Mouse (Mus musculus) naive thymus-derived CD4-positive, alpha-beta T cell, adult 2 months (primary cell): ENCODE measurements around the gene St6galnac1.
"Not testable (repeated sequence)": the region's sequence is repeated elsewhere in the genome, so short reads cannot be mapped to it uniquely, and the experiment has no call there.

ENCODE experiments used
- DNase-seq: peaks from one replicate; pipeline ENCODE4 v3.0.0-alpha.2; 2011; ENCODE audit warnings: low read depth

Gene St6galnac1

DNA sequence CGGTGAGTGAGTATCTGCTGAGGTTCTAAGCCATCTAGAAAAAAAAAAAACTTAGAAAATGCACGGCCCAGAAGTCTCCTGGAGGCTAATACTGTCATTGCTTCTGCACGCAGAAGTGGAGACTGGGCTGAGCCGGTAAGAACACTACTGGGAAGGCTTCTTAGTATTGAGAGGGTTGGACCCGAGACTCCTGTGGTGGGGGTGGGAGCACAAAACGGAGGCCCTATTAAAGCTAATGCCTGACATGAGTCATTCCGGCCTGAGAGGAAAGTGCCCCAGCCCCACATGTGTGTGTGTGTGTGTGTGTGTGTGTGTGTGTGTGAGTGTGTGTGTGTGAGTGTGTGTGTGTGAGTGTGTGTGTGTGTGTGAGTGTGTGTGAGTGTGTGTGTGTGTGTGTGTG is 31.8 kb upstream of the St6galnac1 start:
- DNase-seq, result no peak

- DNase-seq, result no peak
These were observed 31.1 kb upstream of the St6galnac1 start for GRCm38 (mm10) chr11:116806136-116807071.

GRCm38 (mm10) chr11:116802709-116803108 is 27.4 kb upstream of the St6galnac1 start:
- DNase-seq, result no peak

- DNase-seq, result no peak
These were observed 25.8 kb upstream of the St6galnac1 start for GRCm38 (mm10) chr11:116801106-116801505.

- DNase-seq, result no peak
These were observed 24.1 kb upstream of the St6galnac1 start for GRCm38 (mm10) chr11:116799364-116799763.

DNA sequence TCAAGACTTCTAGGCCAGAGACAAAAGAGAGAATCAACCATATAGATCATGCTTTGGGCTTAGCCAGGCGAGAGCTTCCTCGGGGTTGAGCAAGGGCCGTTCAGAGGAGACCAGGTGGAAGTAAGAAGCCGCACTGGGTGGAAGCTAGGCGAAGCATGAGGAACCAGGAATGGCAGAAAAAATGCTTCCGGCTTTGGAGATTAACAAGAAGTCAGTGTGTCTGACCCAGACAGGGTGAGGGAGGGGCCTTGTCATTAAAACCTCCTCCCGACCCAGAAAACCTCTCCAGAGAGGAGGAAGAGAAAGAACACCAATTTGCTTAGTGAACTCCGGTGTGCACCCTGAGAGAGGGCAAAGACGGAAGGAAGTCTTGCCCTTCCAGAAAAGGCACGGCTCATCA is 8.9 kb upstream of the St6galnac1 start:
- no peak for DNase-seq

GRCm38 (mm10) chr11:116782737-116783145 is 7.4 kb upstream of the St6galnac1 start:
- DNase-seq, result peak; percentile 89

DNA sequence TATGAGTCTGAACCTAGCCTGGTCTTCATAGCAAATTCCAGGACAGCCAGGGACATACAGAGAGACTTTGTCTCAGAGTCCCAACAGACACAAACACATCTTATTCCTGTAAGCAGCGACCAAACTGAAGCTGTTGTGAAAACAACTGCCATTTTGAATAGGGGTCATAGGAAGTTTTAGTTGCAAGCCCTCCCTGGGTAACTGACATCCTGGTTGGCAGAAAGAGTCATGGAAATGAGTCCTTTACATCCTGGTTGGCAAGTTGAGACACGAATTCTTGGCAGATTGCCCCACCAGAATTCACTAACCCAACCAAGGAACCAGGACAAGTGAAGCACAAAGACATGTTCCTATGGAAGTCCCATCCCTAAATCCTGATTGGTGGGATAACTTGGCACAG is 2.1 kb downstream of the St6galnac1 start:
- no peak for DNase-seq

DNA sequence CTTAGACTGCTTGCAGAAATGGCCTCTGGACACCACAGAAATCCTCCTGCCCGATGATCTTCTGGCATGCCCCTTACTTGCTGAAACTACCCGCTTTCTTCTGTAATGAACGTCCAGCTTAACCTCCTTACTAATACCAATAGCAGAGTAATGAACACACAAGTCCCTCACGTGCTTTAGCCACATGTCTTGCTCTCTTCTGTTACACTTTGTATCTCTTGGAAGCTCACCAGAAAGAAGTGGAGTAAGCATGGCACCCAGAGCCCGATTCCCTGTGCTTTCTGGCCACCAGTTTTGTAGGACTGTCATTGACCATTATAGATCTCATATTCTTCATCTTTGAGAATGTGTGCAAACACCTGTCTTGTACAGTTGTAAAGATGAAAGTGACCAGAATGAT is 5.4 kb downstream of the St6galnac1 start:
- no peak for DNase-seq

DNA sequence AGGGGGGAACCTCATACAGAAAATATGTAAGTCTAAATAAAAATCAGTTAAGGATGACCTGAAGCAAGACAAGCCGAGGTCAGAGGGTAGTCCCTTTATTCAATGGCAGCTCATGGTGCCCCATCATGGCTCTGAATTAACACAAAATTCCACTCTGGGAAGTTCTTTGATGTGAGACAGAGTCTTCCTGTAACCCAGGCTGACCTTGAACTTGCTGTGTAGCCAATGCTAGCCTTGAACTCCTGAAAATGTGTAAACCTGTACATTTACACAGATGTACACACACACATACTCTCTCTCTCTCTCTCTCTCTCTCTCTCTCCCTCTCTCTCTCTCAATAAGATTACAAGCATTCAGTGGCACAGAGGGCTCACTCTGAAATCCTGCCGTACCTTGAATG is 10.4 kb downstream of the St6galnac1 start:
- DNase-seq, result no peak

GRCm38 (mm10) chr11:116764346-116764745 is 11.0 kb downstream of the St6galnac1 start:
- DNase-seq, result no peak

- DNase-seq, result no peak
These were observed 20.1 kb downstream of the St6galnac1 start for GRCm38 (mm10) chr11:116755191-116755590.

GRCm38 (mm10) chr11:116753674-116754470 is 21.4 kb downstream of the St6galnac1 start:
- DNase-seq, result no peak

GRCm38 (mm10) chr11:116749733-116750132 is 25.6 kb downstream of the St6galnac1 start:
- DNase-seq, result no peak

DNA sequence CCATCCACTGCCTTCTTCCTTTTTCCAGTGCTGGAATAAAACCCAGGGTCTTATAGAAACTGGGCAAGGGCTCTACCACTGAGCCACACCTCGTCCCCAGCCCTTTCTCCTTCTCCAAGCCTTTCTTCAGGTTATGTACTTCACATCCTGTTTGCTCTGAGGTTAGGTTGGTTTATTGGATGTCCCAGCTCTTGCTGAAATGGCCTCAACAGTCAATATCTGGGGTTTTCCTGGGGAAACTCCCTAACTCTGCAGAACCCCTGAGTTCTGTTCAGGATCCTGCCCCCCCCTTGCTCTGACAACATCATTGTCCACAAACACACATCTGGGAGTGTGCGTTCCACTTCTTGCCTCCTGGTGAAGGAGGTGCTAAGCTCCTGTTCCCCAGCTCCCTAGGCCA is 26.6 kb downstream of the St6galnac1 start:
- not testable (repeated sequence) for DNase-seq

DNA sequence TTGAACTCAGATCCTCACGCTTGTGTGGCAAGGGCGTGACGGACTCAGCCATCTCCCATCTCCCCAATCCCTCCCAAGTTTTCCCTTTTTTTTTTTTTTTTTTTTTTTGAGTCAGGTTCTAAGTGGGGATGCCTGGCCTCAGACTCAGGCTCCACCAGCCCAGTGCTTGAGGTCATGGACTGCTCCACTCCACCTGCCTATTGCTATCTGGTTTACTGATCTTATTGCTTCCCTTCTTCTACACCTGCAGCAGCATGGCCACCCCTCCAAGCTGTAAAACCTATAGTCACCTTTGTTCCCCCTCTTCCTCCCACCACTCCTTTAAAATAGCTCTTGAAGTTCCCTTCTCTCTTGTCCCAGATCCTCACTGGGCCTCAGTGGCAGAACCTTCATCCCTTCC is 28.5 kb downstream of the St6galnac1 start:
- DNase-seq, result not testable (repeated sequence)

GRCm38 (mm10) chr11:116745457-116745856 is 29.9 kb downstream of the St6galnac1 start:
- not testable (repeated sequence) for DNase-seq

DNA sequence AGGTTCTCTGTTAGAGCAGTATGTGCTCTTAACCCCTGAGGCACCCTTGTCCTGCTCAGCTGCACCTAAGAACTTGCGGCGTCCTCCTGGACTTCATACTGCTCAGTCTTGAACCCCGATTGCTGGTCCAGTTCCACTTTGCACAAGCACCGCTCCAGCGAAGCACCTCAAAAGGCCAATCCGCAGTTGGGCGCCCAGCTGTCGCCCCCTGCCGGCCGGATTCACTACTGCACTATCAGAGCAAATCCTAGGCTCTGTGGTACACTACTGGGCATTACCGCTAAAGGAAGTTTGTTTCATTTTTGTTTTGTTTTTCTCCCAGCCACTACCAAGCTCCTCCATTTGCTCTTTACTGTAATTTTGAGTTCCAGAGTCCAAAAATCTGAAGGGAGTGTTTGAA is 36.9 kb downstream of the St6galnac1 start:
- peak; percentile 28 for DNase-seq

DNA sequence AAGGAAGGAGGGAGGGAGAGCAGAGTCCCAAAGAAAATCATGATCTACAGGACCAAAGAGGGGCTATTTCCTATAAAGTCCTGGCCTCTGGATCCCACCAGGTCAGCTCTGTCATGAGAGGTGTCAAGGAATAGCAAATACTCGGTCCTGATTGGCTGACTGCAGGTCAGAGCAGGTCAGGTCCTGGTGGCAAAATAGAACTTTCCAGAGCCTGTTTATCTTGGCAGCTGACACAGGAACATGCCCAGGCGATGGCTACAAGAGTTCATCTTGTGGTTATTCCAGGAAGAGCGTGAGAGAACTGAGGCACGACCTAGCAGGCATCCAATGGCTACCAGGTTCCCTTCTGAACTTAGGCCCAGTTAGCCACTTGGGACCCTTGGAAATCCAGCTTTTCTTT is 42.8 kb downstream of the St6galnac1 start:
- DNase-seq, result no peak

DNA sequence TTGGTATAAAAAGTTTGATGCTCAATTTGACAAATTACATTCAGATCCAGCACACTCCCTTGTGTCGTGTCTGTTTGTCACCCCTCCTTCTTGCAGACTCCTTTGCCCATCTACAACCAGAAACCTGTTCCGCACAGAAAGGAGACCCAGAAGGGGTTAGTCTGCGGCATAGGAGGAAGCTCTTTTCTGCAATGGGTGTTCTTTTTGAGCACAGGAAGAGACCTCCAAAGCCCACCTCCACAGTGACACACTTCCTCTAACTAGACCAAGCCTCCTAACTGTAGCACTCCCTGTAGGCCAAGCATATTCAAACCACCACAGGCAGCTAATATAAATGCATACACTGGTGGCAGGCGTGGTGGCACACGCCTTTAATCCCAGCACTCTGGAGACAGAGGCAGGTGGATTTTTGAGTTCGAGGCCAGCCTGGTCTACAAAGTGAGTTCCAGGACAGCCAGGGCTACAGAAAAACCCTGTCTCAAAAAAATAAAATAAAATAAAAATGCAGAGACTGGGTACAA is 44.2 kb downstream of the St6galnac1 start:
- not testable (repeated sequence) for DNase-seq

- DNase-seq, result no peak
These were observed 45.9 kb downstream of the St6galnac1 start for GRCm38 (mm10) chr11:116729276-116730008.

DNA sequence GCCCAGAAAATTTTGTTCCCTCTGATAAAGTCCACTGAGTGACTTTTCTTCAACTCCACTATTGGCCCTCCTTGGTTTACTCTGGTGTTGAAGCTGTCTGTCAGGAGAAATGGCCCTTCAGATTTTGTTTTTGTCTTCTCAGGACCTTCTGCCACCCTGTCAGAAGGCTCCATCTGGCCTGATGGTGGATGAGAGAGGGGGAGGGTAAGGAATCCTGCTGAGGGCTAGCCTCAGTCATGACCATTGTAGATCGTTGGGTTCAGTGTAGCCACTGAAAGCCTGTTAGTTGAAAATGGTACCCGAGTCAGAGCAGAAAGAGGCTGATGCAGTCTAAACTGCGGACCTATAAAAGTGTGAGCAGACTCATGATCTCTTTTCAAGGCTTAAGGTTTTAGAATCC is 49.2 kb downstream of the St6galnac1 start:
- DNase-seq, result no peak
